Mouse (Mus musculus): ENCODE measurements at regions not wholly inside any gene's neighbourhood (a gene's known extent, or its start where the extent isn't known, plus 50 kb on each side); places are given as distances from the start of the nearest gene placed in this dataset.

- in situ Hi-C loops (cut with MboI, MseI) = loop anchor here (10.0 kb wide), 1 partner anchor 1350 kb away; no protein-coding TSS in a partner anchor
Measured at GRCm38 (mm10) chr13:90584766-90585165, 320.4 kb downstream of the Atp6ap1l start.

DNA sequence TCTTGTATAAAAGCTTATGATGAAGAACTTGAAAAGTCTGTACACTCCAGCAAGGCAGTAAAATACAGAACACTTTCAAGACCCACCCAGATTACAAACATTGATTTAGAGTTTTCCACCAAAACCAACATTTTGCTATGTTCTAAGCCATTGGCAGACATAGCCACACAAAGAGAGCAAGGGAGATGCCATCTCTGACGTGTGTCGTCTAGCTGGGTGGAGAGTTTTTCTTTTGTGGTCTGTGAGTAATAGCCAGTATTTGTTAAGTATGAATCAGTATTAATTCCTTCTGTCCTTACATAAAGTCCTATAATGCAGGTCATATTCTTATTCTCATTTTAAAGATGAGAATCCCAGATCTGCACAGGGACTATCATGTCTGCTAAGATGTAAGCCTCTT lies 329.8 kb downstream of the Atp6ap1l start:
- in situ Hi-C loops (cut with MboI, MseI) = no loop called here

- in situ Hi-C loops (cut with MboI, MseI) = no loop called here
Measured at GRCm38 (mm10) chr13:90572580-90572979, 332.6 kb downstream of the Atp6ap1l start.

- in situ Hi-C loops (cut with MboI, MseI) = no loop called here
Measured at GRCm38 (mm10) chr13:90563183-90563840, 341.8 kb downstream of the Atp6ap1l start.

DNA sequence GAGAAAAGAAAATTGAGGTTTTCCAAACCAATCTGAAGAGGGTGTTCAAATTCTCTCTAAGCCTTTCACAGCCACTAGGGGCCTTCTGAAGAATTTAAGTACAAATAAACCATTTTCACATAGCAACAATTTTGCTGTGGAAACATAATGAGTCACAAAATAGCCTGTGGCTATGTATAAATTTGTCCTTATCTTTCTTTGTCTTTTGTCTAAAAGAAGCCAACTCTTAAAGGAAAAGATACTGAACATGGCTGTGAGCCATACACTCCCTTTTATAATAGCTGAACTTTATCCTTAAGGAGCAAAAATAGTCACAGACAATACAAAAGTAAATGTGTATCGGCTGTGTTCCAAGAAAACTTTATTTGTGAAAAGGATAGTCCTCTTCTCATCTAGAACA lies 345.1 kb downstream of the Atp6ap1l start:
- in situ Hi-C loops (cut with MboI, MseI) = no loop called here

- in situ Hi-C loops (cut with MboI, MseI) = no loop called here
Measured at GRCm38 (mm10) chr13:90559481-90559880, 345.7 kb downstream of the Atp6ap1l start.

GRCm38 (mm10) chr13:90551166-90551565 lies 354.0 kb downstream of the Atp6ap1l start:
- in situ Hi-C loops (cut with MboI, MseI) = no loop called here

GRCm38 (mm10) chr13:90546288-90547035 lies 358.7 kb downstream of the Atp6ap1l start:
- in situ Hi-C loops (cut with MboI, MseI) = no loop called here

GRCm38 (mm10) chr13:90545816-90546215 lies 359.3 kb downstream of the Atp6ap1l start:
- in situ Hi-C loops (cut with MboI, MseI) = no loop called here

DNA sequence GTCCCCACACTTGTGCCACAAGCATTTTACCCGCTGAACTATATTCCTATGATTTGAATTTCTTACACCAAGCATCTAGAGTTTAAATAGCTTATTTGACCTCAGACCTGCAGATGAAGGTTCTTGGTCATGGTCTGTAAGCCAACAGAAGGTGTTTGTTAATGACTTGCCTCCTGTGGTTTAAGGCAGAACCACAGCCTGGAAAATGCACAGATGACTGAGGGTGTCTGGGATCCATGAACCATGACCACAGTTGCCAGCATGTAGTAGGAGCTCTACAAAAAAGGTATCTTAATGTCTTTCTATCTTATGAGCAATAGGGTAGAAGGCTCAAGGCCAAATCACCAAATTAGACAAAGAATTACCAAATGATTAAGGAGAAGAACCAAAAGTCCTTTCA lies 367.6 kb downstream of the Atp6ap1l start:
- in situ Hi-C loops (cut with MboI, MseI) = no loop called here

DNA sequence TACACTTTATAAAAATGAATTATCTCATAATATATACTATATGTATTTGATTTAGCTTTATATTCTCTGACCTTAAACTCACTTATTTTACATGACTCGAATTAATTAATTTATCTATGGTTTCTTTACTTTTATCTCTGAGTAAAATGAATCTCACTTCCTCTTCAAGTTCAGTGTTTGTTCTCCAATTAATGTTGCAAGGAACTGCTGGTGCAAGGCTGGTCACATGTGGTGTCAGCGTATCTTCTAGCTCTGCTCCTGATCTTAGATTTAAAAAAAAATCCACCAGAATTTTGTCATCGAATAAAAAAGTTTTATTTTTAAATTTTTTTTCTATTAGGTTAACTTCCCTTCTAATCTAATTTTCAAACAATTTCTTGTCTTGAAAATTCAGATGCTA lies 378.2 kb downstream of the Atp6ap1l start:
- in situ Hi-C loops (cut with MboI, MseI) = no loop called here

GRCm38 (mm10) chr13:90525801-90526200 lies 379.4 kb downstream of the Atp6ap1l start:
- in situ Hi-C loops (cut with MboI, MseI) = no loop called here

DNA sequence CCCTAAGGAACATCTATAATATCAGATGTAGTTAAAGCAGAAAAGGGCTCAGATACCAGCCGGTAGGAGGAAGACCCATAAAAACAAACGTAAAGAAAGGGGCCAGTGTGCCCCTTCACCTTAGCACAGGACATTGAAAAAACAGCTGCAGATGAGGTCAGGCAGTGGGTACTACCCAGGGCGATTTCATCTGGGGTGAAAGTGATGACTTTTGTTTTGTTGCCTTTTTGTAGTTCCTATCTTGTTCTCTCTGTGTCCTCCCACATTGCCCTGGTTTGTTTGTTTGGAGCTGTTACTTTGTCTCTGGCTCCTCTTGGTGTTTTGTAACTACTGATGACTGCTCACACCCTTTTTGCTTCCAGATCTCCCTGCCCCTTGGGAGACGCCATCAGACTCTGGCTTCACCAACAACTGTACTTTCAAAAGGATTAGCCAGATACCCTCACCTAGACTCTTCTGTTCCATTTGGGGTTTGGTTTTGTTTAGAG lies 383.4 kb downstream of the Atp6ap1l start:
- in situ Hi-C loops (cut with MboI, MseI) = no loop called here

- in situ Hi-C loops (cut with MboI, MseI) = no loop called here
Measured at GRCm38 (mm10) chr13:90520992-90521757, 384.0 kb downstream of the Atp6ap1l start.

GRCm38 (mm10) chr13:90515773-90516503 lies 389.2 kb downstream of the Atp6ap1l start:
- in situ Hi-C loops (cut with MboI, MseI) = no loop called here

- in situ Hi-C loops (cut with MboI, MseI) = no loop called here
Measured at GRCm38 (mm10) chr13:90513867-90514266, 391.3 kb downstream of the Atp6ap1l start.

- in situ Hi-C loops (cut with MboI, MseI) = no loop called here
Measured at GRCm38 (mm10) chr13:90512786-90513401, 392.3 kb downstream of the Atp6ap1l start.

DNA sequence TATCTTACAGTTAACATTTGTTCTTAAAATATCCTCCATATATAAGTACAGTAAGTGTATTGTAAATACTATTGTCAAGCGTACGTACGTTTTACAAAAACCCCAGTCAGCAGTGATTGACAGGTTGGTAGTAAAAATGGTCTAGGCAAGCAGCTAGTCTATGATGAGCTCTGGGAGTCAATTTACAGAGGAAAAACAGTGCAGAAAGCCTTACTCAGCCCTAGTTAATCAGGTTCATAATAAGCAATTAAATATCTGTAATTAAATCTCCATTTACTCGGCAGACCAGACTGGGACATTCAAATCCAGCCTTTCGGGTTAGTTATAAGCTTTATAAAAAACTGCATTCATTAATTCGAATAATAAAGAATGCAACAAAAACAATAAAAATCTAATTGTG lies 394.7 kb downstream of the Atp6ap1l start:
- in situ Hi-C loops (cut with MboI, MseI) = no loop called here

GRCm38 (mm10) chr13:90503188-90503587 lies 402.0 kb downstream of the Atp6ap1l start:
- in situ Hi-C loops (cut with MboI, MseI) = no loop called here

GRCm38 (mm10) chr13:90502141-90502540 lies 403.0 kb downstream of the Atp6ap1l start:
- in situ Hi-C loops (cut with MboI, MseI) = no loop called here

- in situ Hi-C loops (cut with MboI, MseI) = no loop called here
Measured at GRCm38 (mm10) chr13:90498978-90499377, 406.2 kb downstream of the Atp6ap1l start.

Measured in T-helper 2 cell (primary cell).